Mouse (Mus musculus): Measurements from ENCODE around the gene Fam20a. TPM values are rescaled to one million over a fixed set of nuclear protein-coding genes. Genes with fewer than 3 reads are reported as not detected.

Fam20a gene
- polyA plus RNA-seq, 1 experiment = not detected

DNA sequence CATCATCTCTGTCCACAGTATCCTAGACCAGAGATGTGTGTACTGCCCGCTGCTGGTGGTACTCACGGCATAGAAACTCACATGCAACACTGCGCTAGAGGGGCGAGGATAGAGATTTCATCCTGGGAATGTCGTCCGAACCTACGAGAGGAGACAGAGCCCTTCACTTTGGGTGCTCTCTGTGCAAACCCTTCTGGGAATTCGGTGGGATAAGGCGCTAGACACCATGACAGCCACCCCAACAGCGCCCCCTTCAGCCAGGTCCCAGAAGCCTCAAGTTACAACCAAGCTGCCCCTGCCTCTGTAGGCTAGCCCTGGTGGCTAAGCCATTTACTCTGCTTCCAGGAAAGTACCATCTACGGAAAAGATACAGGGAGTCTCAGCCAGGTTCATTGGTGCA lies 47.5 kb downstream of the Fam20a start:
- no peaks in the 10 kb centered on the region for H3K27me3 ChIP-seq (ENCODE audit: control insufficient read depth, insufficient read depth, low read length, poor library complexity, severe bottlenecking)
- no peak overlapping the region for H3K4me3 ChIP-seq (ENCODE audit: low read depth, low read length)
- 0 out of 2 replicates have a peak, but pooled peaks cover 2% of the 10 kb centered on the region for H3K36me3 ChIP-seq (ENCODE audit: control insufficient read depth, insufficient read depth, low read length, poor library complexity, severe bottlenecking)
- no peak overlapping the region for H3K27ac ChIP-seq (ENCODE audit: insufficient read depth, low read length)
- H3K9ac ChIP-seq (ENCODE audit: low read depth, poor library complexity, severe bottlenecking) = no peak overlapping the region
- TF ChIP-seq POLR2A (IDR thresholded peaks at IDR 0.05; ENCODE audit: insufficient read depth, low read length) (no peak), EP300 (IDR thresholded peaks at IDR 0.05; ENCODE audit: insufficient read depth, low read depth, low read length) (no peak), CTCF (IDR thresholded peaks at IDR 0.05; ENCODE audit: low read depth, low read length) (no peak)
- no peaks in the 10 kb centered on the region for H3K9me3 ChIP-seq (replicated peaks; ENCODE audit: control insufficient read depth, insufficient read depth, low read length, poor library complexity, severe bottlenecking)
- H3K4me1 ChIP-seq (ENCODE audit: control insufficient read depth, insufficient read depth, low read length) = no peaks in the 10 kb centered on the region

DNA sequence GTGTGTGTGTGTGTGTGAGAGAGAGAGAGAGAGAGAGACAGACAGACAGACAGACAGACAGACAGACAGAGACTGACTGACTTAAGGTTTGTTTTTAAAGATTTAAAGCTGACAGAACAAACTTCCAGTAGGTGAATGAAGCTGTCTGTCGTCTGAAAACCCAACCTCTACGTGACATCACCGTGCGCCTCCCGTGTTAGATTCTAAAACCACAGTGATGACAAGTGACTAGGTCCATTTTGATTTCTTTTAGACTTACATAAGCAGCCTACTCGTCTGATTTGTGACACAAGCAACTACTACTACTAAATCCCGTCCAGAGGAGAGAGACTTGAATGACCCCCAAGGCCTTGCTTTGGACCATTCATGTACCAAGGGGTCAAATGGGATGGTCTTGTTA lies 48.3 kb downstream of the Fam20a start:
- H3K9ac ChIP-seq (ENCODE audit: low read depth, poor library complexity, severe bottlenecking) = no peak overlapping the region
- no peak for TF ChIP-seq POLR2A (IDR thresholded peaks at IDR 0.05; ENCODE audit: insufficient read depth, low read length)
- TF ChIP-seq EP300 (IDR thresholded peaks at IDR 0.05; ENCODE audit: insufficient read depth, low read depth, low read length) = no peak
- no peak for TF ChIP-seq CTCF (IDR thresholded peaks at IDR 0.05; ENCODE audit: low read depth, low read length)
- 0 out of 2 replicates have a peak, but pooled peaks cover 2% of the 10 kb centered on the region for H3K36me3 ChIP-seq (ENCODE audit: control insufficient read depth, insufficient read depth, low read length, poor library complexity, severe bottlenecking)
- no peaks in the 10 kb centered on the region for H3K9me3 ChIP-seq (replicated peaks; ENCODE audit: control insufficient read depth, insufficient read depth, low read length, poor library complexity, severe bottlenecking)
- no peak overlapping the region for H3K4me3 ChIP-seq (ENCODE audit: low read depth, low read length)
- H3K27me3 ChIP-seq (ENCODE audit: control insufficient read depth, insufficient read depth, low read length, poor library complexity, severe bottlenecking) = no peaks in the 10 kb centered on the region
- H3K4me1 ChIP-seq (ENCODE audit: control insufficient read depth, insufficient read depth, low read length) = no peaks in the 10 kb centered on the region
- no peak overlapping the region for H3K27ac ChIP-seq (ENCODE audit: insufficient read depth, low read length)

DNA sequence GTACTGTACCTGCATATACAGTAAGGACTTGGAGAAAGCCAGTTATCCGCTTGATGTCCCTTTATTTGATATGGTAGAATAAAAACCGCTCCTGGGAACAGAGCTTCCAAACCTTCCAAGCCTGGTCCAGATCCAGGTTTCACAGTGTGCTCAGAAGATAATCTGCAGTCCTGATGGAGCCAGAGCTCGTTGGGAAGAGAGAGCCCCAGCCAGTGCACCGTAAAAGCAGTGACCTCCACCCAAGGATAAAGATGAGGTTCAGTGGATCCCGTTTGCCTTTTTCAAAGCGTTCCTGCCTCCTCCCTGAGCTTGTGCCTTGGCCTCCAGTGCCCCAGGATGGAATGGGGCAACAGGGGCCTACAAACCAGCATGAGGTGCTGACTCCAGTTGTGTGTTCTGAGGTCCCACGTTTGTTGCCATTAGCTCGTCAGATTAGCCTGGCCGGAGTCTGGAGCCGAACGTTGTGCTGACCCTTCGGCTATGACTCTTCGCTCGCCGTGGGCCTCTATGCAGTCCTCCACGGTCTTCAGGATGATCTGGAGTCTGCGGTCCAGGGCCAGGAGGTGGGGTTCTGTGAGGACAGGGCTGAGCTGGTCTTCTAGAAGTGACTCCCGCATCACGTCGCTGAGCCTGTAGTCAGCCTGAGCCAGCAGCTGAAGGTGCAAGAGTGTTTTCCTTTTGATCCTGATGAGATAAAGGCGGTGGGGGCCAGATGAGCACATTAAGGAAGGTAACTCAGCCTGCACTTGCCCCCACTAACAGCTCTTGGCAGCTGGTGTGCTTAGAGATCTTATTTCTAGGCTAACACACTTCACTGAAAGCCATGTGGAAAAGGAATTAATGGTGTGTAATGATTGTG lies 49.0 kb downstream of the Fam20a start:
- Histone ChIP-seq H3K4me1 (ENCODE audit: control insufficient read depth, insufficient read depth, low read length) (no peaks in the 10 kb centered on the region), H3K9me3 (replicated peaks; ENCODE audit: control insufficient read depth, insufficient read depth, low read length, poor library complexity, severe bottlenecking) (no peaks in the 10 kb centered on the region), H3K36me3 (ENCODE audit: control insufficient read depth, insufficient read depth, low read length, poor library complexity, severe bottlenecking) (peaks cover 4% of the 10 kb centered on the region), H3K27me3 (ENCODE audit: control insufficient read depth, insufficient read depth, low read length, poor library complexity, severe bottlenecking) (no peaks in the 10 kb centered on the region), H3K27ac (ENCODE audit: insufficient read depth, low read length) (no peak overlapping the region), H3K9ac (ENCODE audit: low read depth, poor library complexity, severe bottlenecking) (no peak overlapping the region), H3K4me3 (ENCODE audit: low read depth, low read length) (no peak overlapping the region)
- TF ChIP-seq EP300 (IDR thresholded peaks at IDR 0.05; ENCODE audit: insufficient read depth, low read depth, low read length) (no peak), POLR2A (IDR thresholded peaks at IDR 0.05; ENCODE audit: insufficient read depth, low read length) (no peak), CTCF (IDR thresholded peaks at IDR 0.05; ENCODE audit: low read depth, low read length) (no peak)

DNA sequence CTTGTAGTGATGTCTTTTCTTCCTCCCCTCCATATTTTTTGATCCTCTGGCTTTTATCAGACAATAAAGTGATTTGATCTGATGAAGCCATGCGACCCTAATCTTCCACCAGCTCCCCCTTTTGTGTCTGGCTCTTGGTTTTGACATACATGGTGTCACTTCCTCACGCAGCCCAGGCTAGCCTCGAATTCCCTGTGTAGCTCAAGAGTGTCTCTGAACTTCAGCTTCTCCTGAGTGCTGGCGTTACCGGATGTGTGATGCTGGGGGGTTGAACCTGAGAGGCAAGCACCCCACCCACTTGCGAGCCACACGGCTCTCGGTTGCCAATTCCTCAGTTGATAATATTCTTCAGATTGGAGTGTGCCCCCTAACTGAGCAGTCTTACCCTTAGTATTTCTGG lies 49.7 kb downstream of the Fam20a start:
- TF ChIP-seq POLR2A (IDR thresholded peaks at IDR 0.05; ENCODE audit: insufficient read depth, low read length) (no peak), CTCF (IDR thresholded peaks at IDR 0.05; ENCODE audit: low read depth, low read length) (no peak), EP300 (IDR thresholded peaks at IDR 0.05; ENCODE audit: insufficient read depth, low read depth, low read length) (no peak)
- H3K27me3 ChIP-seq (ENCODE audit: control insufficient read depth, insufficient read depth, low read length, poor library complexity, severe bottlenecking) = no peaks in the 10 kb centered on the region
- H3K27ac ChIP-seq (ENCODE audit: insufficient read depth, low read length) = no peak overlapping the region
- H3K9me3 ChIP-seq (replicated peaks; ENCODE audit: control insufficient read depth, insufficient read depth, low read length, poor library complexity, severe bottlenecking) = no peaks in the 10 kb centered on the region
- H3K4me1 ChIP-seq (ENCODE audit: control insufficient read depth, insufficient read depth, low read length) = no peaks in the 10 kb centered on the region
- no peak overlapping the region for H3K4me3 ChIP-seq (ENCODE audit: low read depth, low read length)
- no peak overlapping the region for H3K9ac ChIP-seq (ENCODE audit: low read depth, poor library complexity, severe bottlenecking)
- H3K36me3 ChIP-seq (ENCODE audit: control insufficient read depth, insufficient read depth, low read length, poor library complexity, severe bottlenecking) = peaks cover 6% of the 10 kb centered on the region

DNA sequence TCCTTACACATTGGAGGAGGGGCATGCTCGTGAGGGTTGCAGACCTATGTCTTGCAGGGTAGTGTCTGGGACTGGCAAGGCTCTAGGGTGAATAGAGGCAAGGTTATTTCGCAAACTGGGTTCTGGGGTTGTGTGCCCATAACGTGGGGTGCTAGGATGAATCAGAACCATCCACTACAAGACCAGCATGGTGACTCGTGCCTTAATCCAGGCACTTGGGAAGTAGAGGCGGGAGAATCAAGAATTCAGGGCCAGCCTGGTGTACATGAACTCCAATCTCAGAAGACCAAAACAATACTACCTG lies 50.1 kb downstream of the Fam20a start:
- Histone ChIP-seq H3K9ac (ENCODE audit: low read depth, poor library complexity, severe bottlenecking) (no peak overlapping the region), H3K27me3 (ENCODE audit: control insufficient read depth, insufficient read depth, low read length, poor library complexity, severe bottlenecking) (no peaks in the 10 kb centered on the region), H3K9me3 (replicated peaks; ENCODE audit: control insufficient read depth, insufficient read depth, low read length, poor library complexity, severe bottlenecking) (no peaks in the 10 kb centered on the region), H3K4me3 (ENCODE audit: low read depth, low read length) (no peak overlapping the region), H3K4me1 (ENCODE audit: control insufficient read depth, insufficient read depth, low read length) (no peaks in the 10 kb centered on the region), H3K36me3 (ENCODE audit: control insufficient read depth, insufficient read depth, low read length, poor library complexity, severe bottlenecking) (peaks cover 9% of the 10 kb centered on the region), H3K27ac (ENCODE audit: insufficient read depth, low read length) (no peak overlapping the region)
- TF ChIP-seq CTCF (IDR thresholded peaks at IDR 0.05; ENCODE audit: low read depth, low read length) = no peak
- TF ChIP-seq EP300 (IDR thresholded peaks at IDR 0.05; ENCODE audit: insufficient read depth, low read depth, low read length) = no peak
- TF ChIP-seq POLR2A (IDR thresholded peaks at IDR 0.05; ENCODE audit: insufficient read depth, low read length) = no peak

Data from ES-Bruce4 (cell line).